Mouse (Mus musculus) liver, postnatal 0 days (tissue): ENCODE results near the gene Lrguk. TPM values are rescaled to one million over a fixed set of nuclear protein-coding genes. Genes with fewer than 3 reads are reported as not detected.
A peak's percentile ranks its signal among the peaks of the same experiment; 100 is the strongest.

Experiments used
- ATAC-seq: fragments of 200-750 bp; cut with Nextera tagmentation; 2 replicates; pipeline ENCODE4 v1.8.0; 2017; ENCODE audit warnings: mild to moderate bottlenecking, moderate library complexity
- DNase-seq: peaks from one replicate; pipeline ENCODE4 v3.0.0-alpha.2; 2016
- H3K27ac ChIP-seq: fragments of 300-500 bp; sonication (generic); 2 replicates; pipeline ENCODE4 v1.5.1; 2014; ENCODE audit warnings: antibody characterized with exemption, moderate library complexity, mild to moderate bottlenecking, low read depth
- H3K27me3 ChIP-seq: fragments of 300-500 bp; sonication (generic); 2 replicates; pipeline ENCODE4 v1.6.1; 2014; ENCODE audit warnings: low read length, control low read depth, mixed read lengths; ENCODE audit not compliant: insufficient read depth
- H3K36me3 ChIP-seq: fragments of 300-500 bp; sonication (generic); replicated peaks from 2 replicates; pipeline ENCODE4 v1.6.1; 2014; ENCODE audit warnings: mild to moderate bottlenecking, control low read depth, low read length, moderate library complexity, mixed read lengths; ENCODE audit not compliant: insufficient read depth
- H3K4me1 ChIP-seq: fragments of 300-500 bp; sonication (generic); 2 replicates; pipeline ENCODE4 v1.6.1; 2014; ENCODE audit warnings: antibody characterized with exemption, mild to moderate bottlenecking, control low read depth; ENCODE audit not compliant: insufficient read depth
- H3K4me2 ChIP-seq: fragments of 300-500 bp; sonication (generic); 2 replicates; pipeline ENCODE4 v1.6.1; 2014; ENCODE audit warnings: low read depth, mild to moderate bottlenecking, low read length, moderate library complexity, mixed read lengths
- H3K4me3 ChIP-seq: fragments of 300-500 bp; sonication (generic); 2 replicates; pipeline ENCODE4 v1.5.1; 2014; ENCODE audit warnings: low read depth, low read length
- H3K9ac ChIP-seq: fragments of 300-500 bp; sonication (generic); replicated peaks from 2 replicates; pipeline ENCODE4 v1.6.1; 2014; ENCODE audit warnings: mild to moderate bottlenecking, moderate library complexity
- H3K9me3 ChIP-seq: fragments of 300-500 bp; sonication (generic); 2 replicates; pipeline ENCODE4 v1.6.1; 2016; ENCODE audit warnings: mild to moderate bottlenecking, control low read depth, low read length, mixed read lengths
- CTCF ChIP-seq: sonication (generic); IDR thresholded peaks from 2 replicates; pipeline ENCODE4 v1.5.1; 2016; ENCODE audit warnings: antibody characterized with exemption, low read depth
- EP300 ChIP-seq: IDR thresholded peaks from 2 replicates; pipeline ENCODE4 v1.6.1; 2016; ENCODE audit warnings: antibody characterized with exemption, low read depth, mild to moderate bottlenecking
- WGBS: fragments of 180-500 bp; shearing (Covaris S2); extraction: QIAGEN DNeasy Blood & Tissue Kit; methylation state at CpG from one replicate; pipeline ENCODE4 v1.1.7; 2014; ENCODE audit not compliant: insufficient replicate concordance; 5-methylcytosine and 5-hydroxymethylcytosine counted together
- polyA plus RNA-seq: library from polyadenylated mRNA; unstranded; fragments of >200 nt; fragmentation: Nextera tagmentation; extraction: Ambion mirVana; gene quantifications from 2 replicates; pipeline ENCODE4 v1.2.1, GENCODE M21; 2015

Gene Lrguk
- polyA plus RNA-seq, 1 experiment from 2014 or later: 0.04 TPM

GRCm38 (mm10) chr6:34156057-34156456 is 126.8 kb downstream of the Lrguk start:
- TF ChIP-seq CTCF: 0 out of 2 replicates have a peak, but pooled peaks have one; percentile 8
- no peak for TF ChIP-seq EP300
- H3K4me3 ChIP-seq: no peak overlapping the region
- H3K27me3 ChIP-seq: no peaks in the 10 kb centered on the region
- peaks cover 38% of the 10 kb centered on the region for H3K36me3 ChIP-seq
- H3K9ac ChIP-seq: peak overlapping the region; percentile 23; the same call in 1 of the 2 replicates
- 0 out of 2 replicates have a peak, but pooled peaks have one; percentile 12 for ATAC-seq
- 20% methylated on average over 5 of the region's 5 CpGs for WGBS
- H3K9me3 ChIP-seq: no peaks in the 10 kb centered on the region
- peaks cover 46% of the 10 kb centered on the region for H3K4me1 ChIP-seq
- peak overlapping the region; percentile 90 for H3K27ac ChIP-seq
- DNase-seq: peak; percentile 33
- peak overlapping the region; percentile 38 for H3K4me2 ChIP-seq

- Histone ChIP-seq H3K27me3 (no peaks in the 10 kb centered on the region), H3K9ac (peak overlapping the region; percentile 41; the same call in 1 of the 2 replicates), H3K36me3 (peaks cover 45% of the 10 kb centered on the region), H3K4me1 (peaks cover 46% of the 10 kb centered on the region), H3K4me2 (peak overlapping the region; percentile 38), H3K27ac (peak overlapping the region; percentile 90), H3K9me3 (no peaks in the 10 kb centered on the region), H3K4me3 (no peak overlapping the region)
- WGBS: 54% methylated on average over 14 of the region's 14 CpGs
- peak; percentile 95 for ATAC-seq
- DNase-seq: peak; percentile 70
- TF ChIP-seq CTCF (no peak), EP300 (peak; percentile 88)
These were observed 127.8 kb downstream of the Lrguk start for GRCm38 (mm10) chr6:34156841-34157748.

GRCm38 (mm10) chr6:34159998-34160815 is 131.0 kb downstream of the Lrguk start:
- H3K36me3 ChIP-seq: peaks cover 67% of the 10 kb centered on the region
- WGBS: 69% methylated on average over 23 of the region's 23 CpGs
- H3K27ac ChIP-seq: no peak overlapping the region
- no peak overlapping the region for H3K4me2 ChIP-seq
- H3K4me3 ChIP-seq: no peak overlapping the region
- ATAC-seq: no peak
- no peaks in the 10 kb centered on the region for H3K27me3 ChIP-seq
- peaks cover 29% of the 10 kb centered on the region for H3K4me1 ChIP-seq
- TF ChIP-seq CTCF (peak; percentile 56), EP300 (no peak)
- no peak overlapping the region for H3K9ac ChIP-seq
- DNase-seq: peak; percentile 40
- H3K9me3 ChIP-seq: no peaks in the 10 kb centered on the region

DNA sequence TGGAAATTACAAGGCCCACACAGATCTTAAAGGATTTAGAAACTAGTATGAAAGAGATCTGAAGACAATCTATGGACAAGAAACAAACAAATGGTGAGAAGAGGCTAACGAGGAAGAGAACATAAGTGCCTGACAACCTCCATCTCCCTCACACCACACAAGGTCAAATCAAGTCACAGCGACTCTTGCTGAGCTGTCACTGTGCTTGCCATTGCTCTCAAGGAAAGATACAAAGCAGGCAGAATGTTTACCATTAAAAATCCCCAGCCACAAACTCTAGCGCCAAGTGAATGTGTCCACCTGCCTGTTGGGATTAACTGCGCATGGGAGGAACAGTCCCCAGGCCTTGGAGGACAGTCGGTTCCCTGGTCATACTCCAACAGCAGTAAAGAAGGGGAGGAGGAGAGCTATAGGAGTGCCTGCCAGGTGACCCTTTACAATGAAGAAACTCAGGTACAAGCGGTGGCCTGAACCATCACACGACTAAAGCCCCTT is 131.6 kb downstream of the Lrguk start:
- DNase-seq (no peak), ATAC-seq (no peak)
- no peak overlapping the region for H3K4me3 ChIP-seq
- 86% methylated on average over 7 of the region's 7 CpGs for WGBS
- H3K36me3 ChIP-seq: peaks cover 73% of the 10 kb centered on the region
- no peak overlapping the region for H3K9ac ChIP-seq
- no peak for TF ChIP-seq EP300
- TF ChIP-seq CTCF: no peak
- H3K9me3 ChIP-seq: no peaks in the 10 kb centered on the region
- no peak overlapping the region for H3K27ac ChIP-seq
- peaks cover 22% of the 10 kb centered on the region for H3K4me1 ChIP-seq
- H3K4me2 ChIP-seq: no peak overlapping the region
- H3K27me3 ChIP-seq: no peaks in the 10 kb centered on the region

DNA sequence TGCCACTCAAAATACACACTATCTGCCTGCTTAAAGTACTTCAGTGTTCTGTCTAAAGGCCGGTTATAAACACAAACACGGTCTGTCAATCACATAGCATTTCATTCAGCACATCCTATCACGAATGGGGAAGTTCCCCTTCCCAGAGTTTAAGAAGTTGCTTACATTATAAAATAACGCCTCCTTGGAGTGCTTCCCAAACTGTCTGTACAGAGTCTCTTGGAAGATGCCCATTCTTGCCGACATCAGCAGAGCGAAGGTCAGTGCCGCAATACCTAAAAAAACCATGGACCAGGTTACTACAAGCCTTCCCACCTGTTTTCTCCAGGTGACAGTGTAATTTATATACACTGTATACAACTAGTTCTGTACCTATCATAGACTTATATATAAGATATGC is 132.3 kb downstream of the Lrguk start:
- Histone ChIP-seq H3K4me2 (no peak overlapping the region), H3K27ac (no peak overlapping the region), H3K36me3 (peaks cover 80% of the 10 kb centered on the region), H3K9ac (no peak overlapping the region), H3K4me1 (peaks cover 16% of the 10 kb centered on the region), H3K9me3 (no peaks in the 10 kb centered on the region), H3K4me3 (no peak overlapping the region), H3K27me3 (no peaks in the 10 kb centered on the region)
- no peak for ATAC-seq
- 74% methylated on average over 7 of the region's 7 CpGs for WGBS
- TF ChIP-seq CTCF: no peak
- no peak for TF ChIP-seq EP300
- no peak for DNase-seq

GRCm38 (mm10) chr6:34162607-34163006 is 133.4 kb downstream of the Lrguk start:
- DNase-seq (no peak), ATAC-seq (no peak)
- Histone ChIP-seq H3K9me3 (no peaks in the 10 kb centered on the region), H3K4me3 (no peak overlapping the region), H3K27me3 (no peaks in the 10 kb centered on the region), H3K9ac (no peak overlapping the region), H3K27ac (no peak overlapping the region), H3K4me2 (no peak overlapping the region), H3K4me1 (peaks cover 5% of the 10 kb centered on the region), H3K36me3 (peaks cover 81% of the 10 kb centered on the region)
- 74% methylated on average over 2 of the region's 2 CpGs for WGBS
- TF ChIP-seq EP300 (no peak), CTCF (no peak)
